Mouse (Mus musculus) v-Abl transformed pro-B cells (cell line): ENCODE results near the gene Spindoc.
"Not testable (repeated sequence)": the region's sequence is repeated elsewhere in the genome, so short reads cannot be mapped to it uniquely, and the experiment has no call there.

Experiments
- in situ Hi-C, 2 experiments: fragments of 400-800 bp; cut with MboI; formaldehyde crosslinking; loops; one replicate each; pipeline ENCODE4 v1.15.1; 2025; ENCODE audit not compliant: unreplicated experiment in 2 of 2

Gene Spindoc

DNA sequence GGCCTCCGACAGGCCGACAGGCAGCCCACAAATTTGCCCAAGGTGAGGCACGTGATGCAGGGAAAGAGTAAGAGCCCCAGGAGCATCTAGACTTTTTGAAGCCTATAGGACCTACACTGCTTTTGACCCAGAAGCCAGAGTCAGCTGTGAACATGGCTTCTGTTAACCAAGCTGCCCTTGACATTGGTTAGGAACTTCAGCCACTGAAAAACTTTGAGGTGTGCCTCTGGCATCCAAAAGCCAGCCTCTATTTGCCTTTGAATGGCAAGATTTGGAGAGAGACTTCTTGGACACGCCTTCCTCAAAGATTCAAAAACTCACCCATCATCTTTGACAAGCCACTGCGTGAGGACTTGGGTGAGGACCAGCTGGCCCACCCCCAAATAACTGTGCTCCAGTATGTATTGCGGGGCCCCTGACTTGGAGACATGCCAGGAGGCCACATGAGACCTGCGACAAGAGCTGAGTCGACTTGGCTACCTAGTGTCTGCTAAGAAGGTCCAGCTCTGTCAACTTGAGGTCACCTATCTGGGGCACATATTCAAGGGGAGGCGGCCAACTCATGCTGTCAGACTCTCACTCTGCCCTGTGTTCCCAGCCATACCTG is 21.9 kb upstream of the Spindoc start:
- in situ Hi-C loops = no loop called here

DNA sequence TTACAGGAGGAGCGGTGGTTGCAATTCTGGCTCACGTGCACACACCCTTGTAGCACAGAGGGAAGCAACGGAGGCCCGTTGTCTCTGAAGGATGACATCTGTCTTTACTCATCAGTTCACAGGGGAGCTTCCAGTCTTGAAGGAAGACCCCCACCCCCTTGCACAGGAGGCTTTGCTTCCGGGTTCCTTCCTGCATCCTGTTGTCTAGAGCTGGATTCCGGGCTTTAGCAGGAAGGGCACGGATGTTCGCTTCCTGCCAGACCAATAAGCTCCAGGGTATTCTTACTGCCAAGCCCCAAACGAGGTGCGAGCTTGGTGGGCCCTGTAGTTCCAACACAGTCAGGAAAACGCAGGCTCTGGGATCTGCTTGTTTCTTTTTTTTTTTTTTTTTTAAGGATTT is 17.8 kb upstream of the Spindoc start:
- in situ Hi-C loops = no loop called here

DNA sequence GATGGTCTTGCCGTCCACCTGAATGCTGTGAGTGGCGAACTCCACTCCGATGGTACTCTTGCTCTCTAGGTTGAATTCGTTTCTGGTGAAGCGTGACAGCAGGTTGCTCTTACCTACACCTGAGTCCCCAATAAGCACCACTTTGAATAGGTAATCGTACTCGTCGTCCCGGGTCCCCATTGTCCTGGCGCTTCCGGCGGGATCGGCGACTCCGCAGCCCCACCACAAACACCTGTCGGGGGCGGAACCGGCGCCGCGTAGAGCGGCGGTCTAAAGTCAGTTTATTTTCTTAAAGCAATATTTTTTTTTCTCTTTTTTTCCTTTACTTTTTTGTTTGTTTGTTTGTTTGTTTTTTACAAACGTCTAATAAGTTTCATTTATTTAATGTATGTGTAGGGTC is 16.1 kb upstream of the Spindoc start:
- in situ Hi-C loops = not testable (repeated sequence)

DNA sequence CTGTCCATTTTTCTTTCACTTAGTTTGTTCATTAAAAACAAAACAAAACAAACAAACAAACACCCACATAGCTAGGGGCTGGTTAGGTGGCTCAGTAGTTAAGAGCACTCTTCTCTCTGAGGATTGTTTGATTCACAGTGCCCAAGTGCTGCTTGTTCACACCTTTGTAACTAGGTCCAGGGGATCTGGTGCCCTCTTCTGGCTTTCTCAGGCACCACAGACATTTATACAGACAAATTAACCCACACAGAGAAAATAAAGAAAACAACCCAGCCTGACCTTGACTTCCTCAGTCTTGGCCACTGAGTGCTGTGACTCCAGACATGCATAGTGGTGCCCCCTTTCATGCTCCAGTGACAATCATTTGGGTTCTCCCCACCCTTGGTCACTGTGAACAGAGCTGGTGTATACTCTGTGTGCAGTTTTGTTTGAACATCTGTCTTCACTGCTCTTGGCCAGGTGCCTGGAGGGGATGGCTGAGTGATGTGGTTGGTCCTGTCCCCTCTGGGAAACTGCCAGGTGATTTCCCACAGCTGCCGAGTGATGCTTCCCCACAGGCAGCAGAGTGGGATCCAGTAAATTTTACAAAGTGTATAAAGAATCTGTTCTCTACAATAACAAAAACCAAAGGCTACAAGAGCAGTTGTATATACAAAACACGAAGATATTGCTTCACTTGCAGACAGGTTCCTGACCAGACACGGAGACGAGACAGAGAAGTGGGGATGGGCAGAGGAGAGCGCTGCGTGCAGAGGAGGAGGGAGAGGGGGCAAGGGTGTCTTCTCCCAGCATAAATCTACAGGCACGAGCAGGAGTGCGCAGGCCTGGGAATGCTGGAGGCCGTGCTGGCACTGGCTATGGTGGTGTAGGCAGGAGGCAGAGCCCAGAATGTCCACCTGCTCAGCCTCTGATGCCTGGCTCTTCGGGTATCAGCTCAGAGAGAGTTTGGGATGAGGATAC is 14.4 kb upstream of the Spindoc start:
- in situ Hi-C loops = not testable (repeated sequence)

DNA sequence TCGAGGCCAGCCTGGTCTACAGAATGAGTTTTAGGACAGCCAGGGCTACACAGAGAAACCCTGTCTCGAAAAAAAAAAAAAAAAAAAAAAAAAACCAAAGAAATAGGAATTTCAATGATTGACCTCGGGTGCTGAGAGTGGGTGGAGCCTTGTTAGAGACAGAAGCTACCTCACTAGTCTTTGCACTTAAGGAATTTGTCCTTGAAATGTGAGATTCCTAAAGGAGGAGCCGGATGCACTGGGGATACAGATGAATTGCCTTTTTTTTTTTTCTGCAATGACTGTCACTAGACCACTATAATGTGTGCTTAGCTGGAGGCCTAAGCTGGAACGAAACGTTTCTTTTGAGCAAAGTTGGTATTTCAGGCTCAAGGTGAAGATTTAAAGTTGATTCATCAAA is 5.7 kb upstream of the Spindoc start:
- in situ Hi-C loops = no loop called here

DNA sequence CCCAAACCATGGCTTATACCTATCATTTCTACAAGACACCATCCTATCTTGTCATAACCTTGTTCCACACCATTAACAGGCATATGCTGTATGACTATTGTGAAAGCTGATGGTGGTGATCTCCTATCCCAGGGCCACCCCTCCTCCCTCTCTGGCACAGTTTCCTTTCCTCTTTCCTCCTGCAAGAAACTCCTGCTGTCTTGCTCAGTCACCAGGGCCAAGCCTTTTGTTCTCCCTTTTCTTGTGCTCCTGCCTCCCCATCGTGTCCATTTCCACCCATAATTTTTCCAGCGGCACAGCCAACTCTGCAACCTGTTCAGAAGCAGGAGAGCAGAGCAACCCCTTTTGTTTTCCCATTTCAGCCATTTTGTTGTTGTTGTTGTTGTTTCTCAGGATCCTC is 3.2 kb upstream of the Spindoc start:
- in situ Hi-C loops = no loop called here

DNA sequence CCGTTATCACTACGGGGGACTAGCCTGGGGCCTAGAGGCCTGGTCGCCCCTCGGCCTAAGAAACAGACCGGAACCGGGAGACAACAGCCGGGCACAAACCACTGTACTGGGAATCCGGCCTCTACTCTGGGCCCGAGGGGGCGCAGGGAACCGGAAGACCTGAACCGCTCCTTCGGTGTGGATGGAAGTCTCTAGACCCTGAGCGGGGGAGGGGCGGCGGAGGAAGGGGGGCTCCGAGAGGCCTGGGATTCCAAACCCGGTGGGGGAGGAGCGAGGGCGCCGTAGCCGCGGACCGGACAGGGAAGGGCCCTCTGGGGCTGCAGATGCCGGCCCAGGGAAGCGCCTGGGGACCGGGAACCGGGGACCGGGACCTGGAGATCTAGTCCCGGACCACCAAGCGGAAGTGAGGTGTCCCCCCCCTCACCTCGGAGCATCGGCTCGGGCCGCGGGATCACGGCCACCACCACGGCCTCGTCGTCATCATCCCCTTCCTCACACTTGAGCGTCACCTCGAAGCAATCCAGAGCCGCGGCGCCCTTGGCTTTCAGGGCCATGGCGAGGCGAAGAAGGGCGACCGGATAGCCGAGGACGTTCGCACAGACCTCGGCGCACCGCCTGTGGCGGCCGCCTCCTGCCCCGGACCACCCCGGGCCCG is 419 bp downstream of the Spindoc start:
- in situ Hi-C loops = no loop called here

DNA sequence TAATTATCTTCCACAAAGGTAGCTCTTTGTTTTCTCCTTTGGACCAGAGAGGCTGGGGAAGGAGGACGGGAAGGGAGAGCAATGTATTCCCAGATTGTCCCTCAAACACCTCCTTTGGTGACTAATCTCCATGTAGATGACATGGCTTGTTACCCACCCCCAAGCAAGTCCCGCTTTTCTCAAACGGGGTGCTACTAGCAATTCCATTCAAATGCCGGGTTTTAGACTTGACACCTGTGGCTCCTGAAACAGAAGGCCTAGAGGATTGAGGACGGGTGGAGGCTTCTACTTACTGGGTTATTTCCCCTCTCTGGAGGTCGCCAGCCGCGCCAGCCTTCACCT is 917 bp downstream of the Spindoc start:
- in situ Hi-C loops = no loop called here

DNA sequence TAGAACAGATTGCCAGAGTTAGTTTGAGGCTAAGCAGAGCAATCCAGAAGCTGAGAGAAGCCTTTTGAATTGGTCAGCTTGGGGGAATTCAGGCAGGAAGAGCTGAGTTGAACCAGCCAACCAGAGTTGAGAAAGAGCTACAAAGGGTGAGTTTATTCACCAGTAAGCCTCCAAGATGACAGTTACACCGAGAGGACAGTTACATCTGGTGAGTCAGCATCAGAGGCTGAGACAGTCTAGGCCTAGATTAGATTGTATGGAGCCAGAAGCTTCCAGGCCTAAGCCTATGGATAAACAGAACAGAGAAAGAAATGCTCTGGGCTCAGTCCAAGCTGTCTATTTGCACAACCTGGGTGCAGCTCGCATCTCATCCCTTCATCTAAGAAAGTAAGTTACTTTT is 5.2 kb downstream of the Spindoc start:
- in situ Hi-C loops = no loop called here

DNA sequence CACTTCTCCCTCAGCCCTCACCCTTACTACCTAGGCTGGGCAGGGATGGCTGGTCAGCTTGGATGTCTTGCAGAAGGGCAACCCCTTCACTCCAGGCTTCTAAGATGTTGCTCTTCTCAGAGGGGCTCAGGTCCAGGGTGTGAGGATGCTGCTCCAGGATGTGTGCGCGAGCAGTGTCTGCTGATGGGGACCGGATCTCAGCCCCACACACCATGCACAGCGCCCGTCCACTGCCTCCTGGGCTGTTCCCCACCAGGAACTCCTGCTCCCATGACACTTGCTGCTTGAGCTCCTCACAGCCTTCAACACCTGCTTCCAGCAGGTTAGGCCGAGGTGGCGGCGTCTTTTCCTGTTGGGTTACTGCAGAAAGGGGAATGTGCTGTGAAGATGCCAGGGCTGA is 8.3 kb downstream of the Spindoc start:
- in situ Hi-C loops = no loop called here

DNA sequence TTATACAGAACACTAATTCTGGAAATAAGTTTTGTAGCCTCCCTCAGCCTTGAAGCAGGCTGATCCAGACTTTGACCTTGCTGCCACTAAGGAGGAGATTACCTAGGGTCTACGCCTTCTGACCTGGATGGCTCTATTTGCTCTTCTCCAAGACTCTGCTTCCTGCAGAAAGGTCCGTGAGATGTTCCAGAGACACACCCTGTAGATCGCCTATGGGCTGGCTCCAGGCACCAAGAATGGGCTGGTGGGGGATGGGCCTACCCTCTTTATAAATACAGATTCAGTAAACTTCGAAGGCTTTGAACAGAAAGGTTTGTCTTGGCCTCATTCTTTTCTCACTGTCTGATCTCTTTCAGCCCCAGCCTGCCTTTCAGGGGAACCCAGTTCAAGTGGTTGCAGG is 13.3 kb downstream of the Spindoc start:
- in situ Hi-C loops = not testable (repeated sequence)

DNA sequence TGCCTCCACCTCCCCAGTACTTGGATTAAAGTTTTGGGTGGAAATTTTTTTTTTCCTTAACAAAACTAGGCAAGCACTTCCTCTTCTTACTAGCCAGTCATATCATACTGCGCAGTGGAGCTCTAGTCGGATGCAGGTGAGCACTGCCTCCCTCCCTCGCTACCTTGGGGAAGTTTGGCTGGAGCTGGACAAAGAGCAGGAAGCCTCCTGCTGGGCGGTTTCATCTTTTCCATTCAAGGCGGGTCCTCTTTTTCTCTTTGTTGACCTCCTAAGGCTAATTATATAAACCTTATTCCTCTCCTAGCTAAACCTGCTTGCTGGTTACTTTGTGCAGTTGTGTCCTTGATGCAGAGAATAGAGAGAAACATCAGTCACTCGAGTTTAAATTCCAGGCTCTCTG is 29.2 kb downstream of the Spindoc start:
- in situ Hi-C loops = no loop called here

DNA sequence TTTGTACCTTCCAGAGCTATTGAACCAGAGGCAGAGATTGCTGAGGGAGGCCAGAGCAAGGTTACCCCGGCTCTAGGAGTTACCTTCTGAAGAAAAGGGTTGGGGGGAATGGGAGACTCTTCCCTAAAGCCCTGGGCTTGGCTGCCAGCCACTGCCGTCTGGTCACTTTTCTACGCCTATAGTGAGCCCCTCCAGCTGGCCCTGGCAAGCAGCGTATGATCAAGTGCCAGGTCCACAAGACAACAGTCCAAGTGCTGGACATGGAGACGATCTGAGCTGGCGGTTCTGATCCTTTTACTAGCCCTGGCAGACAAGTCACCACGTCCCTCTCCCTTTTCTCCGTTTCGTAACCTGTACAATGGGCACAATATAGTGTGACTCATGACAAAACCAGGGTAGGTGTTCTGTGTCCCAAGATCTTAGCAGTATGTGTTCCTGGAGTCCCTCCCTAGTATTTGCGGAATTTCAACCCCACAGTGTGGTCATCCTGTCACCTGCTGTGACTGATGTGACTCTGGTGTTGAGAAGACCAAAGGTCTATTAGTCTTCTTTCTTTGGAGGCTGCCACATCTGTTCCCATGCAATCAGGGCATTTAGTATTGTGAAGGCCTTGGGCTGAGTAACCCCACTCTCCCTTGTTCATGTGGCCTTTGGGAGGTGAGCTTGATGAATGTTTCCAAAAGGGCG is 29.8 kb downstream of the Spindoc start:
- in situ Hi-C loops = no loop called here

DNA sequence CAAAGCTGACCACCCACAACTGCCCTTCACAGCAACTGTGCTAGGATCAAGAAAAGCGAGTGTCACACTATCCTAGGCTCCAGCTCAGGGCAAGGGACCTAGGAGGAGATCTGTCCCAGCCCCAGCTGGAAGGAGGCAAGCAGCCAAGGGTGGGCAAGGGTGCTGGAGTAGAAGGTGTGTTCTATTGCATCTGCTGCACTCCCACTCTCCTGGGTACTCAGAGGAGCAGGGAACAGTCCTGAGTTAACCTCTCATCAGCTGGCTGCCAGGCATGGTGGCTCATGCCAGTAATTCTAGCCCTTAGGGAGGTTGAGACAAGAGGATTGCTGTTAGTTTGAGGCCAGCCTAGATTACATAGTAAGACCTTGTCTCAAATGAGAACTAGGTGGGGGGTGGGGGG is 32.8 kb downstream of the Spindoc start:
- in situ Hi-C loops = loop anchor here (5.0 to 10.0 kb wide), 3 partner anchors 118 to 285 kb away; no protein-coding TSS in a partner anchor

DNA sequence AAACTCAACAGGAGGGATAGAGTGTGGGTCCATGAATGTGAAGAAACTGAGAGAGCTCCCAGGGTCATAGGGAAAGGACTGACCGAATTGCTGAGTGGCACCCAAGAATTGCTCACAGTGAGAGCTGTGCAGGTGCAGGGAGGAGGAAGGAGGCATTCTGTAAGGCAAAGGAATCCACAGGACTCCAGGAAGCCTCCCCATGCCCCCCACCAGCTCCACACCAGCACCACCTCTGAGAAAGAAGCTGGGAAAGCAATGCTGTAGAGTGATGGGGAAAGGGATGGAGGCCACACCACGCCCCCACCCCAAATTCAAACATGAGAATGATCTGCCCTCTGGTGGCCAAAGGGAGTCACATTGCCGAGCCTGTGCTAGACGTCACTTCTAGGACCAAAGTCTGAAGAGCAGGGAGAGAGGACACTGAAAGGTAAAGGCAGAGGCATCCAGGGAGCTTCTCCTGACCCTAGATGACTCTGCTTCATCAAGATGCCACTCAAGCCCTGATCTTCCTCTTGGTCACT is 37.5 kb downstream of the Spindoc start:
- in situ Hi-C loops = loop anchor here (5.0 to 10.0 kb wide), 3 partner anchors 113 to 280 kb away; no protein-coding TSS in a partner anchor

DNA sequence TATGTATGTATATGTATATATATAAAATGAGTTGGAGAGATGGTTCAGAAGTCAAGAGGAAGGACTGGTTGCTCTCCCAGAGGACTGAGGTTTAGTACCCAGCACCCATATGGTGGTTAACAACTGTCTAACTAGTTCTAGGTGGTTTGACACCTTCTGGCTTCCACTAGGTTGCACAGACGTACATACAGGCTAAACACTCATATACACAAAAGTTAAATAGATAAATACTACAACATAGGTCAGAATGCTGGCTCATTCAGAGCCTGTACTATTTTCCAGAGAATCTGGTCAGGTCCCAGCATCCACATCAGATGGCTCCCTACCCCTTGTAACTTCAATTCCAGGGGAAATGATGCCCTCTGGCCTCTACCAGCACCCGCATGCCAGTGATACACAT is 40.1 kb downstream of the Spindoc start:
- in situ Hi-C loops = loop anchor here in 1 of 2 experiments (10.0 kb wide), 1 partner anchor 278 kb away; no protein-coding TSS in a partner anchor

DNA sequence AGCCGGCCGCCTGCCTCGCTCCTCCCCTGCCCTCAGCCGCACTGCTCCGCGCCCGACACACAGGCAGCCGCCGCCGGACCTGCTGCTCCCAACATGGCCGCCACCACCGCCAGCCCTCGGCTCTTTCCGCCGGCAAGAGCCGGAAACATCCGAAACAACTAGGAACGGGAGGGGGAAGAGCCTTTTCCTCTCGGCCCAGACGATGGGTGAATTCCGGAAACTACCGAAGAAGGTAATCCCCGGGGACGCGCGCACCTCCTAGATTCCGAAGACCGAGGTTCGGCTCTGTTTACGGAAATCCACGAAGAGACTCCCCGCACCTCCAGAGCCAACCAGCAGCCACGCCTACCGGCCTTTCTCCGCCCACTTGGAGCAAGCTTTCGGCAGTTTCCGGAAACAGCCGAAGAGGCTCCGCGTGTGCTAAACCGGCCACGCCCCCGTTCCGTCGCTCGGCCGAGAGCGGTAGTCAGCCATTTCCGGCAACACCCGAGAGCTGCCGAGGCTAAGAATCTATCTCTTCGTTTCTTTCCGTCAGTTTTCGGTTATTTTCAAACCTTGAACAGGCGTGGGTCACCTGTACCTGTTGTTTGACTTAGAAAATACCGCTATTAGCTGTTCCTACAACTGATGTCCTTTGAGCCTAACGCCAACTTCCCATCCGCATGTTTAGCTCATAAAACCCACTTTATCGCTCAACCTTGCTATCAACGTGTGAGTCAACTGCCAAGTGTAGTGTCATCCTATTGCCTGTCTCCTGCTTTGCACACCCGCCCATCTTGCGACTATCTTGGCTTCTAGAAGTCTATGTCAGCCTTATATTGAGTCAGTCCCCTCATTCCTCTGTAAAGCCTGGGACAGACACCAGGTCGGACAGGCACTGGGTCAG is 41.0 kb downstream of the Spindoc start, which contains the start of gene Mark2:
Mark2 (minus strand) TSS at position 349 of the 886 bp plus-strand sequence.
- in situ Hi-C loops = loop anchor here in 1 of 2 experiments (10.0 kb wide), 1 partner anchor 277 kb away; no protein-coding TSS in a partner anchor

DNA sequence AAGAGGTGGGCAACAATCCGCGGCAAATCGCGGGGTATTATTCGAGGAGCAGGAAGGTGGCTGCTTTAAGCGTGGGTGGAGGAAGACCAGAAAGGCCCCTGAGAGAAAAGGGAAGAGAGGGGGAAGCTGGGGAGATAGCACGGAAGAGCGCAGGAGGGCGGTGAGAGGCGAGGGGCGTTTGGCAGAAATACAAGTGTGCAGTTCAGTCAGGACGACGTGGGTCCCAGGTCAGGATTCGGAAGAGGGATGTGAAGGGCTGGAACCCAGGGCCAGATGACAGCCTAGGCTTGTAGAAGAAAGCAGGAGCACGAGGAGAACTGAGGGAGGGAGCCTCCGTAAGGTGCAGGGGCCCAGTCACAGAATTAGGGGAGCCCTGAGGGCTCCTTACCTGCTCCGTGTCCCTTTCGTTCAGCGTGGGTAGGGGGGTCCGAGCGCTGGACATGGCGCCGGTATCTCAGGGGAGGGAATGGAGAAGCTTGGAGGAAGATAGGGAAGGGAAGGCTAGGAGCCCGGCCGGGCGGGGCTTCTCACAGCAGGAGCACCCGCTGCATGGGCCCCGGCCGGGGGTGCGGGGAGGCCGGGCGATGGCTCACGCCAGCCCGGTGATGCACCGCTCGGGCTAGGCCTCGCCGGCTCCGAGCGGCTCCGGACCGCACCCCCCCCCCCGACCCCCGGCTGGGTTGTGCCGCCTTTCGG is 41.9 kb downstream of the Spindoc start:
- in situ Hi-C loops = loop anchor here in 1 of 2 experiments (10.0 kb wide), 1 partner anchor 276 kb away; no protein-coding TSS in a partner anchor

DNA sequence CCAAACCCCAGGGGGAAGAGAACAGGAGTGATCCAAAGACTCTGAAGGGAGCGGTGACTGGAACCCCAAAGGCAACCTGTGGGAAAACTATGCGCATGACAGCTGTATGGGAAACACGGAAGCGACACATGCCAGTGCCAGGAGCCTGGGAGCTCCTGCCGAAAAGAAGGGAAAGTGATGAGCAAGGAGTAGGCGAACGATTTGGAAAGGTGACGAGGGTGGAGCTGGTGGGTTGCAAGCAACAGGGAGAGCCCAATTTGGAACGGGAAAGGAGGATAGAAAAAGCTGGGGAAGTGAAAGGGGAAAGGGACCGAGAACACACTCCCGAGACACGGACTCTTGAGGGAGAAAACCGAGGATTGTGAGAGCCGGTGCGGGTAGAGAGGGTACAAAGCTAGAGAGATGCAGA is 42.4 kb downstream of the Spindoc start:
- in situ Hi-C loops = loop anchor here in 1 of 2 experiments (10.0 kb wide), 1 partner anchor 276 kb away; no protein-coding TSS in a partner anchor
